Mouse (Mus musculus): ENCODE measurements around the gene Slc6a8. TPM values are rescaled to one million over a fixed set of nuclear protein-coding genes. Genes with fewer than 3 reads are reported as not detected.

Gene Slc6a8
- total RNA-seq (2018; cell fraction: chromatin; rRNA removed) = 100 to 1,000 TPM in 21 of 26 experiments, 10 to 100 TPM in 5; 72.5 to 508 (median 169) TPM
- total RNA-seq (2018; cell fraction: cytosol; rRNA removed) = 100 to 1,000 TPM in 13 of 26 experiments, 10 to 100 TPM in 13; 64.0 to 167 (median 101) TPM
- 100 to 1,000 TPM in 25 of 26 experiments, 10 to 100 TPM in 1; 97.6 to 289 (median 150) TPM for total RNA-seq (2018; cell fraction: nucleus; rRNA removed)
- 66.4 to 157 TPM (median 124 TPM) in 3 replicates for polyA plus RNA-seq (2018)

- WGBS (ENCODE audit: missing documents) = 16% methylated on average over 27 of the region's 72 CpGs
Observed at GRCm38 (mm10) chrX:73672879-73673618, at the start of gene Slc6a8. TSS of gene Slc6a8 (plus strand) at chrX:73673150.

GRCm38 (mm10) chrX:73626981-73627380, 46.0 kb upstream of the Slc6a8 start:
- Histone ChIP-seq H3K27ac (no peak overlapping the region), H3K4me3 (ENCODE audit: inconsistent target) (no peak overlapping the region), H3K79me2 (ENCODE audit: inconsistent target) (no peaks in the 10 kb centered on the region), H3K36me3 (ENCODE audit: inconsistent target) (no peaks in the 10 kb centered on the region)

More at GRCm38 (mm10) chrX:73672879-73673618, at the start of gene Slc6a8:
- Histone ChIP-seq H3K27ac (peak within 1 kb of the TSS; percentile 66), H3K79me2 (ENCODE audit: inconsistent target) (peaks cover 12% of the 10 kb centered on the region), H3K36me3 (ENCODE audit: inconsistent target) (no peaks in the 10 kb centered on the region), H3K4me3 (ENCODE audit: inconsistent target) (peak within 1 kb of the TSS; percentile 35)

- Histone ChIP-seq H3K4me3 (ENCODE audit: inconsistent target) (no peak overlapping the region), H3K36me3 (ENCODE audit: inconsistent target) (no peaks in the 10 kb centered on the region), H3K79me2 (ENCODE audit: inconsistent target) (no peaks in the 10 kb centered on the region), H3K27ac (no peak overlapping the region)
- 31% methylated on average over 11 of the region's 19 CpGs for WGBS (ENCODE audit: missing documents)
Observed at GRCm38 (mm10) chrX:73635425-73635824, 37.5 kb upstream of the Slc6a8 start.

- Histone ChIP-seq H3K27ac (no peak overlapping the region), H3K4me3 (ENCODE audit: inconsistent target) (no peak overlapping the region), H3K79me2 (ENCODE audit: inconsistent target) (no peaks in the 10 kb centered on the region), H3K36me3 (ENCODE audit: inconsistent target) (no peaks in the 10 kb centered on the region)
- 18% methylated on average over 18 of the region's 19 CpGs for WGBS (ENCODE audit: missing documents)
Observed at GRCm38 (mm10) chrX:73637415-73637814, 35.5 kb upstream of the Slc6a8 start.

GRCm38 (mm10) chrX:73639255-73639675, 33.7 kb upstream of the Slc6a8 start, which contains the start of gene Dusp9:
TSS of gene Dusp9 (plus strand) at chrX:73639419.
- no peak within 1 kb of the TSS for H3K27ac ChIP-seq

GRCm38 (mm10) chrX:73639901-73640469, 33.0 kb upstream of the Slc6a8 start:
- H3K4me3 ChIP-seq (ENCODE audit: inconsistent target) = no peak overlapping the region
- WGBS (ENCODE audit: missing documents) = 15% methylated on average over 17 of the region's 41 CpGs

More at GRCm38 (mm10) chrX:73639255-73639675, 33.7 kb upstream of the Slc6a8 start, which contains the start of gene Dusp9:
- no peak within 1 kb of the TSS for H3K4me3 ChIP-seq (ENCODE audit: inconsistent target)
- no peaks in the 10 kb centered on the region for H3K36me3 ChIP-seq (ENCODE audit: inconsistent target)
- H3K79me2 ChIP-seq (ENCODE audit: inconsistent target) = no peaks in the 10 kb centered on the region
- WGBS (ENCODE audit: missing documents) = 11% methylated on average over 27 of the region's 28 CpGs

GRCm38 (mm10) chrX:73645121-73645520, 27.8 kb upstream of the Slc6a8 start:
- H3K27ac ChIP-seq = no peak overlapping the region
- 55% methylated on average over 3 of the region's 4 CpGs for WGBS (ENCODE audit: missing documents)
- no peaks in the 10 kb centered on the region for H3K79me2 ChIP-seq (ENCODE audit: inconsistent target)
- H3K4me3 ChIP-seq (ENCODE audit: inconsistent target) = no peak overlapping the region
- H3K36me3 ChIP-seq (ENCODE audit: inconsistent target) = no peaks in the 10 kb centered on the region

More at GRCm38 (mm10) chrX:73639901-73640469, 33.0 kb upstream of the Slc6a8 start:
- no peaks in the 10 kb centered on the region for H3K79me2 ChIP-seq (ENCODE audit: inconsistent target)
- H3K36me3 ChIP-seq (ENCODE audit: inconsistent target) = no peaks in the 10 kb centered on the region
- H3K27ac ChIP-seq = no peak overlapping the region

GRCm38 (mm10) chrX:73650869-73651268, 22.1 kb upstream of the Slc6a8 start:
- no peaks in the 10 kb centered on the region for H3K79me2 ChIP-seq (ENCODE audit: inconsistent target)
- WGBS (ENCODE audit: missing documents) = 92% methylated on average over 3 of the region's 3 CpGs
- no peak overlapping the region for H3K27ac ChIP-seq
- no peaks in the 10 kb centered on the region for H3K36me3 ChIP-seq (ENCODE audit: inconsistent target)
- H3K4me3 ChIP-seq (ENCODE audit: inconsistent target) = no peak overlapping the region

- Histone ChIP-seq H3K27ac (no peak overlapping the region), H3K36me3 (ENCODE audit: inconsistent target) (no peaks in the 10 kb centered on the region), H3K4me3 (ENCODE audit: inconsistent target) (no peak overlapping the region), H3K79me2 (ENCODE audit: inconsistent target) (no peaks in the 10 kb centered on the region)
- WGBS (ENCODE audit: missing documents) = 72% methylated on average over 6 of the region's 6 CpGs
Observed at GRCm38 (mm10) chrX:73653392-73653791, 19.6 kb upstream of the Slc6a8 start.

GRCm38 (mm10) chrX:73654177-73654576, 18.8 kb upstream of the Slc6a8 start:
- Histone ChIP-seq H3K36me3 (ENCODE audit: inconsistent target) (no peaks in the 10 kb centered on the region), H3K4me3 (ENCODE audit: inconsistent target) (no peak overlapping the region), H3K79me2 (ENCODE audit: inconsistent target) (no peaks in the 10 kb centered on the region), H3K27ac (no peak overlapping the region)
- 34% methylated on average over 4 of the region's 6 CpGs for WGBS (ENCODE audit: missing documents)

- H3K27ac ChIP-seq = no peak overlapping the region
- H3K4me3 ChIP-seq (ENCODE audit: inconsistent target) = no peak overlapping the region
- no peaks in the 10 kb centered on the region for H3K79me2 ChIP-seq (ENCODE audit: inconsistent target)
- WGBS (ENCODE audit: missing documents) = 44% methylated on average over 3 of the region's 3 CpGs
- H3K36me3 ChIP-seq (ENCODE audit: inconsistent target) = no peaks in the 10 kb centered on the region
Observed at GRCm38 (mm10) chrX:73655529-73655928, 17.4 kb upstream of the Slc6a8 start.

GRCm38 (mm10) chrX:73658391-73658790, 14.6 kb upstream of the Slc6a8 start:
- Histone ChIP-seq H3K36me3 (ENCODE audit: inconsistent target) (no peaks in the 10 kb centered on the region), H3K79me2 (ENCODE audit: inconsistent target) (no peaks in the 10 kb centered on the region), H3K27ac (no peak overlapping the region), H3K4me3 (ENCODE audit: inconsistent target) (no peak overlapping the region)
- WGBS (ENCODE audit: missing documents) = 40% methylated on average over 6 of the region's 7 CpGs

GRCm38 (mm10) chrX:73658936-73659574, 13.9 kb upstream of the Slc6a8 start:
- 71% methylated on average over 6 of the region's 13 CpGs for WGBS (ENCODE audit: missing documents)
- no peak overlapping the region for H3K4me3 ChIP-seq (ENCODE audit: inconsistent target)
- H3K79me2 ChIP-seq (ENCODE audit: inconsistent target) = no peaks in the 10 kb centered on the region
- H3K36me3 ChIP-seq (ENCODE audit: inconsistent target) = no peaks in the 10 kb centered on the region
- no peak overlapping the region for H3K27ac ChIP-seq

GRCm38 (mm10) chrX:73659575-73660283, 13.2 kb upstream of the Slc6a8 start, which contains the start of gene Pnck:
TSS of gene Pnck (minus strand) at chrX:73660117.
- H3K27ac ChIP-seq = no peak within 1 kb of the TSS
- H3K36me3 ChIP-seq (ENCODE audit: inconsistent target) = no peaks in the 10 kb centered on the region
- WGBS (ENCODE audit: missing documents) = 29% methylated on average over 37 of the region's 57 CpGs
- no peaks in the 10 kb centered on the region for H3K79me2 ChIP-seq (ENCODE audit: inconsistent target)
- no peak within 1 kb of the TSS for H3K4me3 ChIP-seq (ENCODE audit: inconsistent target)
